Mouse (Mus musculus): ENCODE measurements around the gene Nubp1. TPM values are rescaled to one million over a fixed set of nuclear protein-coding genes. Genes with fewer than 3 reads are reported as not detected.
A peak's percentile ranks its signal among the peaks of the same experiment; 100 is the strongest.

Nubp1 gene
- total and polyA plus RNA-seq, 3 experiments = 57.7 to 75.0 TPM; not detected in 1

GRCm38 (mm10) chr16:10394699-10395540 is 16.8 kb upstream of the Nubp1 start, which contains the start of gene Tekt5:
Gene Tekt5, minus strand, starts transcription at chr16:10395490.
- no peak for DNase-seq (ENCODE audit: low read depth, low spot score)

DNA sequence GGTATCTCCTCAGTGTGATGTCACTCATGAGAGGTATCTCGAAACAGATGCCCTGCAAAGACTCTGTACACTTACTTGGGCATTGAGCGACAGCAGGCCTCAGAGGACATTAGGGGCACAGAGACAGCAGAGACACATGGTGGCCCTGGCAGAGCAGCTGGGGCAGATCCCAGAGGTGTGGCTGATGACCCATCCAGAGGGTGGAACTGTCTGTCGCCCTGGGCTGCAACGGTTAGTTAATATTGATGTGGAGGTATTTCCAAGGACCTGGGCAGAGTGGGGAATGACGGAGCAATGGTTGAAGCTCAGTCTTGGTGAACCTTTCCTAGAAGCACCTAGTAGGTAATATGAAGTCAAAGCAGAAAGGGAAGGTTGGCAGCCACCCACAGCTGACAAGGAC is 13.0 kb upstream of the Nubp1 start:
- TF ChIP-seq JUND (IDR thresholded peaks at IDR 0.05; ENCODE audit: low read depth, low read length) (no peak), USF2 (IDR thresholded peaks at IDR 0.05; ENCODE audit: borderline replicate concordance in 1 of 2, insufficient read depth in 1 of 2, low read depth in 1 of 2, low read length in 2 of 2) (no peak), MYC (IDR thresholded peaks at IDR 0.05; ENCODE audit: low read depth, low read length) (no peak), ELF1 (IDR thresholded peaks at IDR 0.05; ENCODE audit: low read depth, low read length) (no peak)
- Histone ChIP-seq H3K27me3 (ENCODE audit: control insufficient read depth in 1 of 2, insufficient read depth in 2 of 2, low read length in 2 of 2) (peaks cover 0 to 2% of the 10 kb centered on the region in 2 experiments; a peak in 1 of 4 replicates), H3K36me3 (ENCODE audit: control insufficient read depth in 1 of 2, insufficient read depth in 2 of 2, low read length in 2 of 2) (no peaks in the 10 kb centered on the region), H3K9me3 (replicated peaks; ENCODE audit: insufficient read depth, low read length) (no peaks in the 10 kb centered on the region), H3K4me1 (ENCODE audit: control insufficient read depth in 1 of 2, insufficient read depth in 2 of 2, low read length in 2 of 2) (no peaks in the 10 kb centered on the region), H3K4me3 (ENCODE audit: control insufficient read depth in 1 of 2, insufficient read depth in 1 of 2, low read depth in 2 of 2, low read length in 2 of 2) (no peak overlapping the region), H3K79me2 (ENCODE audit: control insufficient read depth, insufficient read depth, low read length, poor library complexity) (no peaks in the 10 kb centered on the region), H3K27ac (ENCODE audit: control insufficient read depth, low read depth, low read length) (no peak overlapping the region), H3K9ac (ENCODE audit: control insufficient read depth, low read depth, low read length, poor library complexity, severe bottlenecking) (no peak overlapping the region)
- no peak for DNase-seq (ENCODE audit: low read depth, low spot score)

More at GRCm38 (mm10) chr16:10394699-10395540, 16.8 kb upstream of the Nubp1 start, which contains the start of gene Tekt5:
- no peaks in the 10 kb centered on the region for H3K79me2 ChIP-seq (ENCODE audit: control insufficient read depth, insufficient read depth, low read length, poor library complexity)
- H3K36me3 ChIP-seq (ENCODE audit: control insufficient read depth in 1 of 2, insufficient read depth in 2 of 2, low read length in 2 of 2) = no peaks in the 10 kb centered on the region
- no peaks in the 10 kb centered on the region for H3K4me1 ChIP-seq (ENCODE audit: control insufficient read depth in 1 of 2, insufficient read depth in 2 of 2, low read length in 2 of 2)
- peak; percentile 32 to 61 (median 36); a peak in 5 of 6 replicates for TF ChIP-seq CTCF (IDR thresholded peaks at IDR 0.05 in 2 of 3, conservative IDR thresholded peaks at IDR 0.05 in 1 of 3; ENCODE audit: control insufficient read depth in 1 of 3, insufficient read depth in 1 of 3, low read depth in 2 of 3, low read length in 3 of 3, poor library complexity in 1 of 3, severe bottlenecking in 1 of 3)
- no peak for TF ChIP-seq EP300 (IDR thresholded peaks at IDR 0.05; ENCODE audit: low read depth in 1 of 2, low read length in 2 of 2)
- no peak for TF ChIP-seq TAL1 (IDR thresholded peaks at IDR 0.05; ENCODE audit: low read length)
- no peak for TF ChIP-seq SMC3 (IDR thresholded peaks at IDR 0.05; ENCODE audit: low read depth, low read length)
- no peak for TF ChIP-seq E2F4 (IDR thresholded peaks at IDR 0.05; ENCODE audit: borderline replicate concordance, low read depth, low read length)
- no peak for TF ChIP-seq RAD21 (IDR thresholded peaks at IDR 0.05; ENCODE audit: low read depth, low read length)
- H3K9me3 ChIP-seq (replicated peaks; ENCODE audit: insufficient read depth, low read length) = no peaks in the 10 kb centered on the region
- no peak within 1 kb of the TSS for H3K27ac ChIP-seq (ENCODE audit: control insufficient read depth, low read depth, low read length)
- no peak within 1 kb of the TSS for H3K4me3 ChIP-seq (ENCODE audit: control insufficient read depth in 1 of 2, insufficient read depth in 1 of 2, low read depth in 2 of 2, low read length in 2 of 2)
- no peak within 1 kb of the TSS for H3K9ac ChIP-seq (ENCODE audit: control insufficient read depth, low read depth, low read length, poor library complexity, severe bottlenecking)
- H3K27me3 ChIP-seq (ENCODE audit: control insufficient read depth in 1 of 2, insufficient read depth in 2 of 2, low read length in 2 of 2) = peaks cover 0 to 2% of the 10 kb centered on the region in 2 experiments; a peak in 1 of 4 replicates

DNA sequence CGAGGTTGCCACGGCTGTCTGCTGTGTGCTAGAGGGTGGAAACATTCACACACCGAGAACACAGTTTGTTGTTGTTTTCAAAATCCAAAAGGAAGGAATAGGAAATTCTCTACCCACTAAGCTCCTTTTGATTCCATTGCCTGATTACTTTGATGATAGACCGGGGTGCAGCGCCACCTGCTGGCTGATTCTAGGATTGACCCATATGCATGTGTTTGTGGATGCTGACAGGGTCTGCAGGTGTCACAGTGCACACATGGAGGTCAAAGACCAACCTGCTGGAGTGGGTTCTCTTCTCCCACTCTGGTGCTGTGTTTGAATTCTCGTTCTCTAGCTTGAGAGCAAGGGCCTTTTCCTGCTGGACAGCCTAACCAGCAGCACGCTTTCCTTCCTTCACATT is 12.6 kb upstream of the Nubp1 start:
- TF ChIP-seq USF1 (IDR thresholded peaks at IDR 0.05; ENCODE audit: low read depth, low read length) (no peak), ZC3H11A (IDR thresholded peaks at IDR 0.05; ENCODE audit: low read depth, low read length) (peak; percentile 89), CTCF (IDR thresholded peaks at IDR 0.05 in 2 of 3, conservative IDR thresholded peaks at IDR 0.05 in 1 of 3; ENCODE audit: control insufficient read depth in 1 of 3, insufficient read depth in 1 of 3, low read depth in 2 of 3, low read length in 3 of 3, poor library complexity in 1 of 3, severe bottlenecking in 1 of 3) (peak; percentile 82 to 96 (median 92)), MAFK (IDR thresholded peaks at IDR 0.05; ENCODE audit: borderline replicate concordance, low read depth, low read length) (no peak), TBP (IDR thresholded peaks at IDR 0.05; ENCODE audit: low read depth, low read length) (no peak), POLR2AphosphoS5 (IDR thresholded peaks at IDR 0.05; ENCODE audit: borderline replicate concordance, low read depth, low read length) (no peak), EP300 (IDR thresholded peaks at IDR 0.05; ENCODE audit: low read depth in 1 of 2, low read length in 2 of 2) (no peak), MEF2A (IDR thresholded peaks at IDR 0.05; ENCODE audit: extremely low read depth, insufficient replicate concordance, low read depth, low read length, poor library complexity, severe bottlenecking) (no peak), MYC (IDR thresholded peaks at IDR 0.05; ENCODE audit: low read depth, low read length) (0 out of 2 replicates have a peak, but pooled peaks have one; percentile 18), SMC3 (IDR thresholded peaks at IDR 0.05; ENCODE audit: low read depth, low read length) (peak; percentile 97), ZNF384 (IDR thresholded peaks at IDR 0.05; ENCODE audit: low read depth, low read length) (0 out of 2 replicates have a peak, but pooled peaks have one; percentile 24), BHLHE40 (IDR thresholded peaks at IDR 0.05; ENCODE audit: borderline replicate concordance, low read depth, low read length) (0 out of 2 replicates have a peak, but pooled peaks have one; percentile 30), RAD21 (IDR thresholded peaks at IDR 0.05; ENCODE audit: low read depth, low read length) (peak; percentile 90), GATA1 (IDR thresholded peaks at IDR 0.05; ENCODE audit: low read depth, low read length) (peak; percentile 67), SIN3A (IDR thresholded peaks at IDR 0.05; ENCODE audit: low read length) (no peak), TCF12 (IDR thresholded peaks at IDR 0.05; ENCODE audit: low read depth, low read length) (no peak), E2F4 (IDR thresholded peaks at IDR 0.05; ENCODE audit: borderline replicate concordance, low read depth, low read length) (no peak)
- Histone ChIP-seq H3K27ac (ENCODE audit: control insufficient read depth, low read depth, low read length) (no peak overlapping the region), H3K27me3 (ENCODE audit: control insufficient read depth in 1 of 2, insufficient read depth in 2 of 2, low read length in 2 of 2) (peaks cover 0 to 2% of the 10 kb centered on the region in 2 experiments; a peak in 1 of 4 replicates), H3K9me3 (replicated peaks; ENCODE audit: insufficient read depth, low read length) (no peaks in the 10 kb centered on the region), H3K9ac (ENCODE audit: control insufficient read depth, low read depth, low read length, poor library complexity, severe bottlenecking) (no peak overlapping the region), H3K79me2 (ENCODE audit: control insufficient read depth, insufficient read depth, low read length, poor library complexity) (no peaks in the 10 kb centered on the region), H3K36me3 (ENCODE audit: control insufficient read depth in 1 of 2, insufficient read depth in 2 of 2, low read length in 2 of 2) (no peaks in the 10 kb centered on the region), H3K4me1 (ENCODE audit: control insufficient read depth in 1 of 2, insufficient read depth in 2 of 2, low read length in 2 of 2) (no peaks in the 10 kb centered on the region), H3K4me3 (ENCODE audit: control insufficient read depth in 1 of 2, insufficient read depth in 1 of 2, low read depth in 2 of 2, low read length in 2 of 2) (no peak overlapping the region)
- DNase-seq (ENCODE audit: low read depth, low spot score) = peak; percentile 72

Data from MEL (cell line).